Mouse (Mus musculus): ENCODE results near the gene Ush1c.
"Not testable (repeated sequence)": the region's sequence is repeated elsewhere in the genome, so short reads cannot be mapped to it uniquely, and the experiment has no call there.

Ush1c gene

GRCm38 (mm10) chr7:46204046-46204471, 34.2 kb downstream of the Ush1c start:
- peak; percentile 66 to 67 for DNase-seq

- DNase-seq: no peak
Measured at GRCm38 (mm10) chr7:46201649-46202048, 36.7 kb downstream of the Ush1c start.

GRCm38 (mm10) chr7:46200021-46200420, 38.3 kb downstream of the Ush1c start:
- no peak for DNase-seq

GRCm38 (mm10) chr7:46195356-46195755, 42.9 kb downstream of the Ush1c start:
- no peak for DNase-seq

GRCm38 (mm10) chr7:46184232-46184631, 54.1 kb downstream of the Ush1c start:
- peak in 1 of 2 experiments; percentile 7 for DNase-seq

- peak; percentile 51 to 56 for DNase-seq
Measured at GRCm38 (mm10) chr7:46181590-46181989, 56.7 kb downstream of the Ush1c start.

- DNase-seq: no peak
Measured at GRCm38 (mm10) chr7:46179431-46180275, 58.6 kb downstream of the Ush1c start, which contains the start of gene Abcc8. Abcc8 (minus strand) TSS chr7:46180033.

GRCm38 (mm10) chr7:46168980-46169379, 69.3 kb downstream of the Ush1c start:
- not testable (repeated sequence) for DNase-seq

GRCm38 (mm10) chr7:46168402-46168801, 69.9 kb downstream of the Ush1c start:
- DNase-seq: no peak

GRCm38 (mm10) chr7:46167901-46168300, 70.4 kb downstream of the Ush1c start:
- no peak for DNase-seq

- no peak for DNase-seq
Measured at GRCm38 (mm10) chr7:46165876-46166275, 72.4 kb downstream of the Ush1c start.

GRCm38 (mm10) chr7:46162731-46163130, 75.6 kb downstream of the Ush1c start:
- DNase-seq: no peak

GRCm38 (mm10) chr7:46162132-46162727, 76.1 kb downstream of the Ush1c start:
- DNase-seq: no peak

- no peak for DNase-seq
Measured at GRCm38 (mm10) chr7:46161615-46162014, 76.7 kb downstream of the Ush1c start.

GRCm38 (mm10) chr7:46157746-46158145, 80.6 kb downstream of the Ush1c start:
- no peak for DNase-seq

- DNase-seq: no peak
Measured at GRCm38 (mm10) chr7:46154498-46155488, 83.5 kb downstream of the Ush1c start.

- no peak for DNase-seq
Measured at GRCm38 (mm10) chr7:46152819-46153351, 85.4 kb downstream of the Ush1c start.

GRCm38 (mm10) chr7:46147417-46147816, 90.9 kb downstream of the Ush1c start:
- DNase-seq: no peak

GRCm38 (mm10) chr7:46146675-46147308, 91.5 kb downstream of the Ush1c start:
- DNase-seq: no peak

Measured in B cell, adult 2 months (primary cell).